Mouse (Mus musculus) left cerebral cortex, postnatal 14 days (tissue): Measurements from ENCODE around the gene Iffo2. TPM values are rescaled to one million over a fixed set of nuclear protein-coding genes. Genes with fewer than 3 reads are reported as not detected.
A peak's percentile ranks its signal among the peaks of the same experiment; 100 is the strongest.
"Not testable (repeated sequence)": the region's sequence is repeated elsewhere in the genome, so short reads cannot be mapped to it uniquely, and the experiment has no call there.

ENCODE experiments used
- DNase-seq, 2 experiments: peaks; one replicate each; pipeline ENCODE4 v3.0.0; 2021 to 2022; ENCODE audit warnings: low spot score in 2 of 2, mixed read lengths in 1 of 2
- intact Hi-C: fragments of 180-260 bp; cut with DNase I; formaldehyde crosslinking; loops from one replicate; pipeline ENCODE4 v1.15.1; 2025
- long read RNA-seq, 2 experiments: library from polyadenylated mRNA; stranded (forward); transcript quantifications; one replicate each; pipeline ENCODE4 v2.0.0; 2021
- total RNA-seq, 2 experiments: library from RNA; stranded (reverse); gene quantifications; 2 replicates each; pipeline ENCODE4 v1.2.3; 2021

Iffo2 gene
- 10 to 100 TPM; 17.2 to 19.6 TPM for total RNA-seq
- long read RNA-seq, experiment 1, partial matches to known transcripts = 0 of 3 reads
- long read RNA-seq, experiment 1, other reads (novel, unspliced or antisense) = 3 of 3 reads
- long read RNA-seq, experiment 2 = 0 reads

DNA sequence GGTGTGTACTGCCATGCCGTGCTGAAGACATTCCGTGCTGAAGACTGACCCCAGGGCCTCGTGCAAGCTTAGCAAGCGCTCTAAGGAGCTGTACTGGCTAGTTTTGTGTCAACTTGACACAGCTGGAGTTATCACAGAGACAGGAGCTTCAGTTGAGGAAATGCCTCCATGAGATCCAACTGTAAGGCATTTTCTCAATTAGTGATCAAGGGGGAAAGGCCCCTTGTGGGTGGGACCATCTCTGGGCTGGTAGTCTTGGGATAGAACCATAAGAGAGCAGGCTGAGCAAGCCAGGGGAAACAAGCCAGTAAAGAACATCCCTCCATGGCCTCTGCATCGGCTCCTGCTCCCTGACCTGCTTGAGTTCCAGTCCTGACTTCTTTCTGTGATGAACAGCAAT, at the start of gene Iffo2:
Gene Iffo2, plus strand, starts transcription at position 301 of the 400 bp plus-strand sequence.
- DNase-seq, intact Hi-C loops: not testable (repeated sequence)

DNA sequence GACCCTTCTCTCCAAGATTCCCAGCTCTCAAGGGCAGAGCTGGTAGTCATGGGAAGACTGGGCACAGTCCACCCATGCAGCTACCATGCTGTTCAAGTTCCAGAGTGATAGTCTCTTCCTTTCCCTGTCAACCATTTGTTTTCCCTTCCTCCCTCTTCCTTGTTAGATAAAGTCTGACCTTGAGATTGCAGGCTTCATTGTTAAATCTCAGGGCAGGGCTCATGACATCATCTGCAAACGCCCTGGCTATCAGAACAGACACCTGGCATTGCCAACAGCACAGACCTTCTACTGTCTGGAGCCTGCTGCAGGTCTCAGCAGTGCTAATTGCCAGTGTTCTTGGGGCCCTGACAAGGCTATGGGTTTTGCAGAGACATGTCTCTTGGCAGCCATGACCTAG, 48.9 kb upstream of the Iffo2 start:
- DNase-seq = no peak
- intact Hi-C loops = no loop called here

DNA sequence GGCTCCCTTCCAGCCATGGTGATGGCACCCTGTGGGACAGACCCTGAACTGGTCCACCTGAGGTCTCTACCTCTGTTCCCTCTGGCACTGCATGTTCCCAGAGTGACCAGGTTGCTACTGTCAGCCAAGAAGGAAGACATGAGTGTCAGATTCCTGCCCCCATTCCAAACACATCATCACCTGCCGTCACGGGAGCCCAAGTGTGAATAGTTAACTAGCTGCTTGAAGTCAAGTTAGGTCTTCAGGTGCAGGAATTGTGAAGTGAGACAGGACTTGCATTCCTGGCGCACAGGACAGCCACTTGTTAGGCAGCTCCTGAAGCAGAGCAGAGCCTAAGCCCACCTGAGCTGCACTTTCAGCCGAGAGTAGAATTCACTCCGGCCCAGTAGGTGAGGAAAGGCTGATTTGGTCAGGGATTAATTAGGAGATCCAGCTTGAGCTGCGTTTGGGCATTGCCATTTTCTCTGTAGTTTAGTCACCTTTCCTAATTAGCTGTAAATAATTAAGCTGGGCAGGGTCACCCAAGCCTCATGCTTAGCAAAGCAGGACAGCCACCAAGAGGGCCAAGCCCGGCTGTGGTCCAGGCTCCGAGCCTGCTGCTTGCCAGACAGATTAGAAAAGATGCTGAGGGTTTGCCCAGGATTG, 46.8 kb upstream of the Iffo2 start:
- intact Hi-C loops = no loop called here
- DNase-seq = no peak

DNA sequence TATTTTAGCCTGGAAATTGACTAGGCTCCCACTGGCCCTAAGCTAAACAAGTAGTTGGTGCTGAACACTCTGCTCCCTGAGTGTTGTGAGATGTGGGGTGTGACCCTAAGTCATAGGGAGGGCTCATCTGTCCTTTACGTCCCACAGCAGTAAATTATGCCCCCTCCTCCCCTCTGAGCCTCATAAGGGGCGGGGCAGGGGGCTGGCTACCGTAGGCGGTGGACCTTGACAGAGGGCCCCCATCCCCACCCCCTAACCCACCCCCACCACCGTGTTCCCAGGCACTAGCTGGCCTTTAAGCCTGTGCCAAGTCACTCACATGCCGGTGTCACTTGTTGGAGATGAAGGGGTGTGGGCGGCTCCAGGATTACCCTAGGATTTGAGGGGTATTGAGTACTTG, 45.9 kb upstream of the Iffo2 start:
- intact Hi-C loops = no loop called here
- no peak for DNase-seq

DNA sequence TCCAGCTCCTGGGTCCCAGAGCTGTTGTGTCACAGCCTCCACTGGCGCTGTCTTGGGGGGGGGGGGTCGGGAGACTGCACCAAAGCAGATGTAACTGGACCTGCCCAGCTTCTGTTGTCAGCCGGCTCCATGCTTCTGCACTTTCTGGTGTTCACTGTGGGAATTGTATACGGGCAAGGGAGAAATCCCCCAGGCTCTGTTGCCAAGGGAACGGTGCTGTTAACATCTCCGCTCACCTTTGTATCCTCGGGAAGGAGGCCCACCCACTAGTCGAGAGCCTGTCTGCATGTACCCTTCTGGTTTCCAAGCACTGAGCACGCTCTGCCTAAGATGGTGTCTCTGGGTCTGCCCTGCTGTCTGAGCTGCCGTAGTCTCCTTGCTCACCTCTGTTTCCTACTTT, 43.3 kb upstream of the Iffo2 start:
- intact Hi-C loops = no loop called here

DNA sequence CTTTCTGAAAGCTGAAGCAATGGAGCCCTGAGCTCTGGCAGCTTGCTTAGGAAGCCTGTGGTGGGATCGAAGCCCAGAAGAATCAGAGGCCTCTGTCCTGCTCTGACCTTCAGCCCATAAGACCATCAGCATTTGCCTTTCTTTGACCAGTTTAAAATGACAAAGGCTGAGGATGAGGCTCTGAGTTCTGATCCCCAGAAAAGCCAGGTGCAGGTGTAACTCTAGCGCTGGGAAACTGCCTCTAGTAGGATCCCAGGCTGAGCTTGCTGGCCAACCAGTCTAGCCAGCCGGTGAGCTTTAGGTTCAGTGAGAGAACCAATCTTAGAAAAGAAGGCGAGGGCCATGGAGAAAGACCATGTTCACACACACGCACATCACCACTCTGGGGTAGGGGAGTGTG, 42.0 kb upstream of the Iffo2 start:
- intact Hi-C loops = no loop called here
- DNase-seq = no peak

More for the DNA sequence above, 43.3 kb upstream of the Iffo2 start:
- peak in 1 of 2 experiments; percentile 29 for DNase-seq

DNA sequence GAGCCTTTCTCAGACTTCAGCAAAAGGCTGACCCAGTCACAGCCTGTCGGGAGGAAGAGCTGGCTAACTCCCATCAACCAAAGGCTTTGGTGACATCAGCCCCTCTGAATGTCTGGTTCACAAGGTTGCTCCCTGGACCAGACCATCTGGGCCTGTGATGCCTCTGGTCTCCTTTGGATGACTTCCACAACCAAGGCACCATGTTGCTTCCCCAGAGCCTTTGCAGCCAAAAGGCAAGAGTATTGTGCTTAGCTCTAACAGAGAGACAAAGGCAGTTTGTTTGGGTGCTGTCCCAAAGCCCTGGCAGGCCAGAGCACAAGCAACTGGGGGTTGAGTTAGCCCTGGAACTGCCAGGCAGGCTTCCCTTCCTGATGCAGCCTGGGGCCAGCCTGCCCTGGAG, 40.4 kb upstream of the Iffo2 start:
- DNase-seq = peak in 1 of 2 experiments; percentile 23
- intact Hi-C loops = loop anchor here (5.0 kb wide), 1 partner anchor 122 kb away; no protein-coding TSS in a partner anchor

DNA sequence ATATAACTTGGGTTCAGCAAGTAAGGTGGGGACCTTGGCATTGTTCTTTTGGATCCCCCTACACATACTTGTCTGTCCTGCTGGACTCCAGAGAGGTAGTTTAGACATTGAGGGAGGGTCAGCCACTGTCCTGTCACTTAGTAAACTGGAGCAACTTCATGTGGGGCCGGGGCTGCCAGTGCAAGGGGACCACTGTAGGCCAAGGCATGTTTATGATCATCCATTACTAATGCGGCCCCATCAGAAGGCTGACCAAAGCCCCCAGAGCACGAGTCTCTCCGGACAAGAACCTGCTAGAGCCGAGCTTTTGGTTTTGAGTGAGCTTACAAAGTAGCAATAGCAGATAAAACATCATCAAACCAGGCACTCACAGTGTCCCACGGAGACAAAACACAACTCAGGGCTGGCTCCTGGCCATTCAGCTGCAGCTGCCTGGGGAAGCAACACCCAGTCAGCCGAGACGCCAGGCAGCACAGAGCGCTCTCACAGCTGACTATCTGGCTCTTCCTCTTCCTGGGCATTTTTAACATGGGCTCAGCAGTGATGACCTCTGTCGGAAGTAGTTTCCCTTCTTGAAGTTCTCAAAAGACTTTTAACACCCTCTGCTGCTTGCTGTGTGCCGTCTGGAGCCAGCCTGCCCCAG, 39.8 kb upstream of the Iffo2 start:
- intact Hi-C loops = loop anchor here (5.0 kb wide), 1 partner anchor 122 kb away; no protein-coding TSS in a partner anchor
- DNase-seq = peak; percentile 66 to 73

DNA sequence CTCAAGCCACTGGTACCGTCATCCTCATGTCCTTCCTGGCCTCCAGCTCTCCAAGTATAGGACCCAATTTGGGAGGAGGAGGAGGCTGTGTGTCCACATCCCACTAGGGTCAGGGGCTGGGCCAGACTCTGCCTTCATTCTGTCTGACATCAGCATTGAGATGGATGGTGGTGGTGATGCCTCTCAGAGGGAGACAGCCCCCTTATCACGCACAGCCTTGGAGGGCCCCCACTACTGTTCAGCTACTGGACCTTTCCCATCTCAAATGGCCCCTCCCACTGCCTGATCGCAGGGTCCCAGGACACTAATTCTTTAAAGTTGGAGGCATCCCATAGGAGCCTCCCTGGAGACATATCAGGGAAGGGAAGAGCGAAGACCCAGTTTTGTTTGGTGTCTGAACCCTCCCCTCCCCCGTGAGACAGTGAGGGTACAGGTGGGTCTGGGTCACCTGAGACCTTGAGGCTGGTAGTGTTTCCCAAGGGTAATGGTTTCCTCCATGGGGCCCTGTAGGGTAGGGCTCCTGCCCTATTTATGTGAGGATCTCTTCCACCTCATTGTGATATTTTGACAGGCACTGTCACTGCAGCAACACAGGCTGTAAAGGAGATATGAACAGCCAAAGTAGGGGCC, 38.7 kb upstream of the Iffo2 start:
- no peak for DNase-seq
- intact Hi-C loops = loop anchor here (5.0 kb wide), 1 partner anchor 121 kb away; no protein-coding TSS in a partner anchor

DNA sequence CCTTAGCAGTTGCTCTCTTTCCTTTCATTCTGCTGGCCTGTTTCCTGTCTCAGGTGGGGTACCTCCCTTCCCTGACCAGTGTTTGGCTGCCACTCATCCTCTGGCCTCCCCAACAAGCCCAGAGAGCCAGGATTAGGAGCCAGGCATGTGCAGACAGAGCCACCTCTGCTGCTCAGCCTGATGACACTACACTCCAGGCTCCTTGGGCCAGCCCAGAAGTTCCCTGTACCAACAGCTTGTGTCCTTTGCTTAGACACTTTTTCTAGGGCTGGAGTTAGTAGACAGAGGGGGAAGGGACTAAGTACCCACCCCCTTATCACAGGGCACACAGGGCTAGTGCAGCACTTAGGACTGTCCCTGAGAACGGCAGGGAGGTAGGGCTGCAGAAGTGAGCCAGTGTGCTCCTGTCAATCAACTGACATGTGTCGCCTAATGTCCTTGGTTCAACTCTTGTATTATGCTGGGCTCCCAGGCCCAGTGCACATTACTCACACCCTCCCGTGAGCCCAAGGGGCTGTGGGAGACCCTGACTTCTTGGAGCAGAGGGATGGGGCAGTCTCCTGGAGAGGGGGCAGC, 38.0 kb upstream of the Iffo2 start:
- DNase-seq = no peak
- intact Hi-C loops = loop anchor here (5.0 kb wide), 1 partner anchor 120 kb away; no protein-coding TSS in a partner anchor

DNA sequence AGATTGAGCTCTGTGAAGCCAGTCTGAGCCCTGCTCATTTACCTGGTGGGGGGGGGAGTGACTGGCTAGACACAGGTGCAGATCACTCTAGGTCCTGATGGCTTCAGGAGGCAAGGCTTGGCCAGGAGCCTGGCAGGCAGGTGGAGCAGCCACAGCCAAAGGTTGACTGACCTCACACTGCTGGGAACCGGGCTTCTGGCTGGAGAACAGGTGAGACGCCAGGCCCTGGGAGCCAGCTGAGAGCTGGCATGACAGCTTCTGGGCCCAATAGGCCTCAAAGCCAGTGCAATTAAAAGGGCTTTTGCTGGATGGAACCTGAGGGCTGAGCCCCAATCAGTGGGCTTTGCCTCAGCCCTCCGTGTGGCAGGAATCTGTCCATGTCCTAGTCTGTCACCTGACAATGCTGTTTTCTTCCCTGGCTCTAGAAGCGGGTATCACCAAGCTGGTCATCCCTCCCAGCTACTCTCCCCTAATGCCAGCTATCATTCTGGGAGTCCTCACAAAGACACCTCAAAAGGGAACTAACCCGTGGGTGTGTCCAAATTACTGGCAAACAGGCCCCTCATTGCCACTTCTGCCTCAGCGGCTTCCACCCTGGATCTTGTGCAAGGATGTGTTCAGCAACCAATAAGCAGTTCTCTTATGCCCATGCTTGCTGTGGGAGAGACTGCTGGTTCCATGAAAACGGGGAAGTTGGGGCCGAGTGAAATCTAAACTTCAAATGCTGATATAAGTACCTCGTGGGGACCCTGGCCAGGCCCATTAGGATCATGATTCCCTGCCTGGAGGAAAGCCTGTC, 36.9 kb upstream of the Iffo2 start:
- no peak for DNase-seq
- intact Hi-C loops = loop anchor here (5.0 kb wide), 1 partner anchor 119 kb away; no protein-coding TSS in a partner anchor

DNA sequence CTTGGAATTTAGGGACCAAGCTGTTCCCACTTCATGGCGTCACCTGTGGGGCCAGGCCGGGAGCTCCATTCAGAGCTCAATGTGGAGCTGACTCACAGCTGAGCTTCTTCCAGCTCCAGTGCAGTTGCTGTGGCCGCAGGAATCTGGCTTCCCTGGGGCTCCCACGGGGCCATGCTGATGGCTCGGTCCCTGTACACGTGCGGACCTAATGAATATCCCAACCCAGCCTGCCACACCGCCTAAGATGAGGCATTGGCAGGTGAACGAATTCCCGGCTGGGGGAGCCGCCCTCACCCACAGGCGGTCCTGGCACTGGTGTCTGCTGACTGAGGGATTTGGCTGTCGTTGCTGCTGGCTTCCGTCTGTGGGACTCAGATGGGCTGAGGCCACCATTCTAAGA, 29.5 kb upstream of the Iffo2 start:
- intact Hi-C loops = loop anchor here (10.0 kb wide), 1 partner anchor 354 kb away; no protein-coding TSS in a partner anchor
- no peak for DNase-seq

DNA sequence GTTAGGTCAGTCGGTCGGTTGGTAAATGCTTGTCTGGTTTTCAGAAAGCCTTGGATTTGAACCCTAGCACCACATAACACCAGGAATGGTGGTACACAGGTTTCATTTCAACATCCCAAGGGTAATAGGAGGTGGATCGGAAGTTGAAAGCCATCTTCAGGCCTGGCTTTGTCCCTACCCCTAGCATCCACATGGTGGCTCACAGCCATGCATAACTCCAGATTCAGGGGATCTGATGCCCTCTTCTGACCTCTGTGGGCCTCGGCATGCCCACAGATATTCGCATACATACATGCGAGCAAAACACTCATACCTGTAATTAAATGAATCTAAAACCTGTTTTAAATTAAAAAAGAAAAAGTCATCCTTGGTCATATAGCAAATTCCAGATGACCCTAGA, 28.6 kb upstream of the Iffo2 start:
- intact Hi-C loops = loop anchor here (10.0 kb wide), 1 partner anchor 353 kb away; no protein-coding TSS in a partner anchor

DNA sequence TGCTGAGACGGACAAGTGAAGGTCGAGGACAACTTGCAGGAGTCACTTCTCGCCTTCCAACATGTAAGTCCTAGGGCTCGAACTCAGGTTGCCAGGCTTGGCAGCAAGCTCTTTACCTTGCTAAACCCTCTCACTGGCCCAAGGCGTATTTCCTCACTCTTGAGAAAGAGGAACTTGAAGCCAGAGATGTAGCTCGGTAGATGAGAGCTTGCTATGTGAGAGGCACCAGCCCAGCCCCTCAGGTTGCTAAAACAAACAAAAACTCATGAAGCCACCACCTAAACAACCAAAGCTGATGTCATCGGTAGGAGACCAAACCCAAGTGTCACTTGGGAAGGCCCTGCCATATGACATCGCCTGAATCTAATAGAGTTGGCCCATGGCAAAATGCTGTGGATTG, 26.4 kb upstream of the Iffo2 start:
- intact Hi-C loops = loop anchor here (10.0 kb wide), 1 partner anchor 351 kb away; no protein-coding TSS in a partner anchor
- no peak for DNase-seq

More for the DNA sequence above, 28.6 kb upstream of the Iffo2 start:
- no peak for DNase-seq

DNA sequence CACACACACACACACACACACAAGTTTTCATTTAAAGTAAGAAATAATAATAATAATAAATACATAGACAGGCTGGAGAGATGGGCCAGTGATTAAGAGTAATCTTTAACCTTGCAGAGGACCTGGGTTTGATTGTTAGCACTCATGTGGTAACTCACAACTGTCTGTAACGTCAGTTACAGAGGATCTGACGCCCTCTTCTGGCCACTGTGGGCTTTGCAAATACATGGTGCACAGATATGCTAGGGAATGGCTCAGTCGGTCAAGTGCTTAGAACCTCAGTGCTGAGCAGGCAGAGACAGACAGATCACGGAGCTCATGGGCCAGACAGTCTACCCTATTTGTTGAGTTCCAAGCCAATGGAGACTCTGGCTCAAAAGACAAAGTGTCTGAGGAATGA, 24.6 kb upstream of the Iffo2 start:
- no peak for DNase-seq
- intact Hi-C loops = loop anchor here (10.0 kb wide), 1 partner anchor 349 kb away; no protein-coding TSS in a partner anchor

DNA sequence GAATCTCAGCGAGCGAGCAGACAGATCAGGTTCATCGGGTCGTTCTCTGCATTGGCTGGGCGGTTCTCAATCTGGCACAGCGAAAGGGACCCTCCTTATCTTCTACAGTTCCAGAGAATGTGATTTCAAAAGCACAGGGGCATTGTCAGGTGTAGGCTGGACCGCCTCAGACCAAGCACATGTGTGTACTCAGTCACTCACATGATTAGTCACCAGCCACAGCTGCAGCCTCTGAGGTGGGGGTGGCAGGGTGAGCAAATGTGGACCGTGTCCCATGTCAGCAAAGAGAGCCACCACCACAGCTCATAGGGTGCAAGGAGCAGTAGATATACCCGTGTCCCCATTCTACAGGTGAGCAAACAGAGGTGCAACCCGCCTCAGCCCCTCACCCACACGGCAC, 23.6 kb upstream of the Iffo2 start:
- intact Hi-C loops = loop anchor here (10.0 kb wide), 1 partner anchor 348 kb away; no protein-coding TSS in a partner anchor
- DNase-seq = no peak

DNA sequence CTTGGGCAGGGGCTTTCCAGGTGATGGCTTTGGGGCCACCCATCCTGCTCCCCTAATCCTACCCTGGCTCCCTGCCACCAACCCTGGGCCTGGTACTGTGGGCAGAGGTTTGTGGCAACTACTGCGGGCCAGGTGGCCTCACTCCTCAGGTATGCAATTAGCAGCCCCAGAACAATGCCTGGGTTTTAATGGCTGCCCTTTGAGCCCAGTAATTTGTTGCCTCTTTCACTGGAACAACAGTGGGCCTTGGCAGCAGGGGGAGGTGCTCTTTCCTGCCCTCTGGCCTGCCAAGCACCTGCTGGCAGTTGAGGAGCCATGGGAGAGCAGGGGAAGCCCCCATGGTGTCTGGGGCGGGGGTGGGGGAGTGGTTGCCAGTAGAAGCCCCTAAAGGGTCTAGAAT, 21.3 kb upstream of the Iffo2 start:
- intact Hi-C loops = loop anchor here (10.0 kb wide), 1 partner anchor 346 kb away; no protein-coding TSS in a partner anchor
- DNase-seq = no peak

DNA sequence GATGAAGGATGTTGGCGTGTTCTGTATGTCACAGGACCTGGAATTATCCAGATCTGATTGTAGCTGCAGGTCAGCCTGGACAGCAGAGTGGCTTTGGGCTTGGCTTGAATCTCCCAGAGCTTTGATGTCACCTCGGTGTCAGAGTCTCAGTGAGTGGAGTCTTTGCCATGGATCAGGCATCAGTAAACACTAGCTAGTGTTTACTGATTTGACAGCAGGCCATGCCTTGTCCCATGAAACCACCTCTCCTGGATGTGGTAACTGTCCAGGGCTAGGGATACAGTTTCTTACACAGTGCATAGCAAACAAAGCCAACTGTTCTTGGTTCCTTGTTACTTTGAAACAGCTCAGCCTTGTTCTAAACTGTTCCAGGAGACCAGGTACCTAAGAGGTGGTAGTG, 18.8 kb upstream of the Iffo2 start:
- intact Hi-C loops = no loop called here

DNA sequence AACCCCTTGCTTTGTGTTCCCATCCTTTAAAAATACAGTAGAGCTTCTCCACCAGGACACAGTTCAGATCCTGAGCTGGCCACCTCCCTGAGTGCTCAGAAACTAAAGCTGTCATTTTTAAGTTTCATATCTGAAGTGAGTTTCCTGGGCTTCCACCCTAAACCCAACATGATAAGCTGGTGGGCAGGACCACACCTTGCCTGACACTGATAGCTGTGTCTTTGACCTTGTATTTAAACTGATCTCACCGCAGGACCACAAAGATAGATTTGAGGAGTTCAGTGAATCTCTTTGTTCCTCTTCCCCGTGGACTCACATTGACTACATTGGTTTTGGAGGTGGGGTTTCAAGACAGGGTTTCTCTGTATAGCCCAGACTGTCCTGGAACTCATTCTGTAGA, 17.4 kb upstream of the Iffo2 start:
- intact Hi-C loops = no loop called here
- no peak for DNase-seq

More for the DNA sequence above, 18.8 kb upstream of the Iffo2 start:
- DNase-seq = no peak
